Mouse (Mus musculus) kidney, adult 2 months (tissue): Measurements from ENCODE around the gene Pced1a.

Experiments
- CTCF ChIP-seq: fragments of 200-500 bp; conservative IDR thresholded peaks from 2 replicates; pipeline ENCODE4 v1.5.1; 2011; ENCODE audit warnings: low read depth, mild to moderate bottlenecking, control low read depth, low read length, moderate library complexity, mixed read lengths; ENCODE audit not compliant: insufficient read depth, insufficient read length
- POLR2A ChIP-seq: fragments of 200-500 bp; IDR thresholded peaks from one replicate; pipeline ENCODE4 v1.6.1; 2011; ENCODE audit warnings: low read depth, low read length, control low read depth

- TF ChIP-seq CTCF (no peak), POLR2A (no peak)
These were observed 44.9 kb upstream of the Pced1a start for GRCm38 (mm10) chr2:130469366-130469765.
